Mouse (Mus musculus): ENCODE measurements around the gene Slc22a19. TPM values are rescaled to one million over a fixed set of nuclear protein-coding genes. Genes with fewer than 3 reads are reported as not detected.

Slc22a19 gene
- polyA plus RNA-seq, 1 experiment = not detected

DNA sequence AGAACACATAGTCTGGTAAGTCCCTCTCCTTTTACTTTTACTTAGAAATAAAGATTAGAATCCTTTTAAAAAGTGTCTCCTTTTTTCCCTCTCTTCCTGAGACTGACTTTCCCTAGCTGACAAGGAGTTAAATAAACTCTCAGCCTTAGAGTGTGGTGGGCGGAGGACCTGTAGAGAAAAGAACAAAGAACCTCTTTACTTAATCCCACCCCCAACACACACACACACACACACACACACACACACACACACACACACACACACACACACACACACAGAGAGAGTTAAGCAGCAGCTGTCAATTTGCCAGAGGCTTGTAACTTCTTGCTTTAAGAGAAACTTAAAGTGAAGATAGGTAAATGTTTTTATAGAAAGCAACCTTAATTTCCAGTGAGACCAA is 39.1 kb downstream of the Slc22a19 start:
- H3K4me3 ChIP-seq = no peak overlapping the region
- TF ChIP-seq USF1 (IDR thresholded peaks at IDR 0.05; ENCODE audit: low read depth) (no peak), POLR2AphosphoS2 (IDR thresholded peaks at IDR 0.05; ENCODE audit: insufficient read length, low read depth) (no peak), TCF12 (IDR thresholded peaks at IDR 0.05; ENCODE audit: insufficient read depth, poor library complexity, severe bottlenecking) (no peak), CEBPB (IDR thresholded peaks at IDR 0.05; ENCODE audit: insufficient read depth, poor library complexity, severe bottlenecking) (no peak), POLR2A (IDR thresholded peaks at IDR 0.05; ENCODE audit: insufficient read length, low read depth) (no peak), TCF3 (IDR thresholded peaks at IDR 0.05; ENCODE audit: insufficient read length, low read depth) (no peak), MYOD1 (IDR thresholded peaks at IDR 0.05; ENCODE audit: control insufficient read depth in 1 of 3, insufficient read length in 2 of 3, low read depth in 2 of 3) (no peak)
- H3K79me2 ChIP-seq (ENCODE audit: control insufficient read depth, insufficient read depth) = no peaks in the 10 kb centered on the region
- H3K36me3 ChIP-seq (ENCODE audit: control insufficient read depth, insufficient read depth) = no peaks in the 10 kb centered on the region
- no peak overlapping the region for H3K4me2 ChIP-seq (ENCODE audit: low read depth)
- H3ac ChIP-seq (ENCODE audit: control insufficient read depth, insufficient read length) = no peak overlapping the region
- H3K27me3 ChIP-seq (ENCODE audit: control insufficient read depth, insufficient read depth, insufficient read length) = no peaks in the 10 kb centered on the region

DNA sequence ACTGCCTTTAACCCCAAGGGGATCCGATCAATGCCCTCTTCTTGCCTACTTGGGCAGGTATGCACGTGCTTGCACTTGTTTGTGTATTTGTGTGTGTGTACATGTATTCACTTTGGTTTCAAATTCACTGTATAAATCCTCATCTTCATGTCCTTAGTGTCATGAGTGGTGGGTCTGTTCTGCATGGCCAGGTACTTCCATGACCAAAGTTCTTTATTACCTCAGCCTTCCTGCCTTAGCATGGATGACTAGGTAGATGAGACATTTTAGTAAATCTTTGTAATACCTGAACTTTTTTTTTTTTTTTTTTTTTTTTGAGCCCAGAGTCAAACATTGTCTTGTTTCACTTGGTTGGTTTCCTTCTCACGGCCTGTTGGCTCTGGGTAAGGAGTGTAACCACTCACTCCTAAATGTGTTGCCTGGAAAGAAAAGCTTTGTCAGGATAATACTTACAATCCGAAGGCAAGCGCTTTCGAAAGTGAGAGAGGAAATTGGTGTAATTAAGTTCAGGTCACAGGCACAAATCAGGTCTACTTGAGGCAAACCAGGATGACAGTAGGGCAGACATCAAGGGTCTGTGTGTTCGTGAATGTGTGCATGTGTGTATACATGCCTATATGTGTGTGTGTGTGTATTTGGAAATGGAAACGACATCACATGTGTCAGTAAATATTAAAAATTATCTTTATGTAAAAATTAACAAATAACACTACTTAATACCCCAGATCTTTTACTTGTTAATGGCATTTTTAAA is 62.0 kb downstream of the Slc22a19 start:
- Histone ChIP-seq H3K4me3 (no peak overlapping the region), H3K36me3 (ENCODE audit: control insufficient read depth, insufficient read depth) (no peaks in the 10 kb centered on the region), H3K27me3 (ENCODE audit: control insufficient read depth, insufficient read depth, insufficient read length) (peaks cover 11% of the 10 kb centered on the region), H3K4me2 (ENCODE audit: low read depth) (no peak overlapping the region), H3K79me2 (ENCODE audit: control insufficient read depth, insufficient read depth) (no peaks in the 10 kb centered on the region), H3ac (ENCODE audit: control insufficient read depth, insufficient read length) (no peak overlapping the region)
- TF ChIP-seq TCF3 (IDR thresholded peaks at IDR 0.05; ENCODE audit: insufficient read length, low read depth) = no peak
- TF ChIP-seq USF1 (IDR thresholded peaks at IDR 0.05; ENCODE audit: low read depth) = no peak
- no peak for TF ChIP-seq SRF (IDR thresholded peaks at IDR 0.05; ENCODE audit: control insufficient read depth, insufficient read length, low read depth)
- TF ChIP-seq MYOD1 (IDR thresholded peaks at IDR 0.05; ENCODE audit: control insufficient read depth in 1 of 3, insufficient read length in 2 of 3, low read depth in 2 of 3) = no peak
- TF ChIP-seq MYOG (IDR thresholded peaks at IDR 0.05; ENCODE audit: control insufficient read depth in 1 of 3, insufficient read depth in 1 of 3, insufficient read length in 2 of 3, low read depth in 2 of 3) = no peak

DNA sequence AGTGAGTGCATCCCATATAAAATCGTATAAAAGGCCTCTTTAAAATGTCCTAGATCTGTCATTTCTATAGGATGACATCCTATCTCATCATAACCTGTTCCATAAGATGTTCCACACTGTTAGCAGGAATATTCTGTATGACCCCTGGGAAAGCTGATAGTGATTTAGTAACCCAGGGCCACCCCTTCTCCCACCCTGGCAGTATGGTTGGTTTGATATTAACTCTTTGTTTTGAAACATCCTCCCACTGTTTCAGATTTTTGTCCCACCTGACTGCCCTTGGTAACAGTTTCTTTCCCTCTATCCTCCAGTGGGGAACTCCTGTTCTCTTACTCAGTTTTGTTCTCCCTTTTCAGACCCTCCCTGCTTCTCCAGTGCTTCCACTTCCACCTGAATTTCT is 77.3 kb downstream of the Slc22a19 start:
- peaks cover 3% of the 10 kb centered on the region for H3K27me3 ChIP-seq (ENCODE audit: control insufficient read depth, insufficient read depth, insufficient read length)
- no peak overlapping the region for H3ac ChIP-seq (ENCODE audit: control insufficient read depth, insufficient read length)
- no peak overlapping the region for H3K4me3 ChIP-seq
- TF ChIP-seq SRF (IDR thresholded peaks at IDR 0.05; ENCODE audit: control insufficient read depth, insufficient read length, low read depth) (no peak), POLR2AphosphoS2 (IDR thresholded peaks at IDR 0.05; ENCODE audit: insufficient read length, low read depth) (no peak), TCF12 (IDR thresholded peaks at IDR 0.05; ENCODE audit: insufficient read depth, poor library complexity, severe bottlenecking) (no peak), REST (IDR thresholded peaks at IDR 0.05; ENCODE audit: insufficient read depth, insufficient read length) (no peak), MYOD1 (IDR thresholded peaks at IDR 0.05; ENCODE audit: control insufficient read depth in 1 of 3, insufficient read length in 2 of 3, low read depth in 2 of 3) (no peak), E2F4 (IDR thresholded peaks at IDR 0.05; ENCODE audit: insufficient read depth) (no peak), POLR2A (IDR thresholded peaks at IDR 0.05; ENCODE audit: insufficient read length, low read depth) (no peak), CEBPB (IDR thresholded peaks at IDR 0.05; ENCODE audit: insufficient read depth, poor library complexity, severe bottlenecking) (no peak), MYOG (IDR thresholded peaks at IDR 0.05; ENCODE audit: control insufficient read depth in 1 of 3, insufficient read depth in 1 of 3, insufficient read length in 2 of 3, low read depth in 2 of 3) (no peak), MAX (IDR thresholded peaks at IDR 0.05; ENCODE audit: low read depth) (no peak), USF1 (IDR thresholded peaks at IDR 0.05; ENCODE audit: low read depth) (no peak), TCF3 (IDR thresholded peaks at IDR 0.05; ENCODE audit: insufficient read length, low read depth) (no peak)
- H3K36me3 ChIP-seq (ENCODE audit: control insufficient read depth, insufficient read depth) = no peaks in the 10 kb centered on the region
- no peaks in the 10 kb centered on the region for H3K79me2 ChIP-seq (ENCODE audit: control insufficient read depth, insufficient read depth)
- H3K4me2 ChIP-seq (ENCODE audit: low read depth) = no peak overlapping the region

DNA sequence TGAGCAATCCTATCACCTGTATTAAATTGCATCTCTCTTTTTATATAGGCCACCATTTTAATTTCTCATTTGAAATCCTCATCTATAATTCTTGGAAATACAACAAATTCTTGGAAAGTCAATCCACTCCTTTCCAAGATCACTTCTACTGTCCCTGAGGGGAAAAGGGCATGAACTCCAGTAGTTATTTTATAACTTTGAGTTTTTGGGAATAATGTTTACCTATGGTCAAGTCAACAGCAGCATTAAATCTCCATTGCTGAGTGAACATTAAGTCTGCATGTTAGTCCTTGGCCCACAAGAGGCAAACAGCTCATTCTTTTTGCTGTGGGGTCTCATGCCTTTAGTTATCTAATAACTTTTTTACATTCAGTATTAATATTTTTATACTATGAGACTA is 78.1 kb downstream of the Slc22a19 start:
- H3K27me3 ChIP-seq (ENCODE audit: control insufficient read depth, insufficient read depth, insufficient read length) = peaks cover 3% of the 10 kb centered on the region

More for the DNA sequence above, 78.1 kb downstream of the Slc22a19 start:
- no peak for TF ChIP-seq TCF3 (IDR thresholded peaks at IDR 0.05; ENCODE audit: insufficient read length, low read depth)
- TF ChIP-seq REST (IDR thresholded peaks at IDR 0.05; ENCODE audit: insufficient read depth, insufficient read length) = no peak
- no peak for TF ChIP-seq E2F4 (IDR thresholded peaks at IDR 0.05; ENCODE audit: insufficient read depth)
- no peak for TF ChIP-seq CEBPB (IDR thresholded peaks at IDR 0.05; ENCODE audit: insufficient read depth, poor library complexity, severe bottlenecking)
- TF ChIP-seq POLR2AphosphoS2 (IDR thresholded peaks at IDR 0.05; ENCODE audit: insufficient read length, low read depth) = no peak
- no peak for TF ChIP-seq MAX (IDR thresholded peaks at IDR 0.05; ENCODE audit: low read depth)
- no peak for TF ChIP-seq POLR2A (IDR thresholded peaks at IDR 0.05; ENCODE audit: insufficient read length, low read depth)
- TF ChIP-seq TCF12 (IDR thresholded peaks at IDR 0.05; ENCODE audit: insufficient read depth, poor library complexity, severe bottlenecking) = no peak
- no peak for TF ChIP-seq MYOG (IDR thresholded peaks at IDR 0.05; ENCODE audit: control insufficient read depth in 1 of 3, insufficient read depth in 1 of 3, insufficient read length in 2 of 3, low read depth in 2 of 3)
- TF ChIP-seq SRF (IDR thresholded peaks at IDR 0.05; ENCODE audit: control insufficient read depth, insufficient read length, low read depth) = no peak
- Histone ChIP-seq H3K79me2 (ENCODE audit: control insufficient read depth, insufficient read depth) (no peaks in the 10 kb centered on the region), H3K4me2 (ENCODE audit: low read depth) (no peak overlapping the region), H3ac (ENCODE audit: control insufficient read depth, insufficient read length) (no peak overlapping the region), H3K4me3 (no peak overlapping the region), H3K36me3 (ENCODE audit: control insufficient read depth, insufficient read depth) (no peaks in the 10 kb centered on the region)

Other genes with a start within 250 kb of the Slc22a19 start
- 65.7 TPM for gene Rtn3, start 228.0 kb downstream of the Slc22a19 start, polyA plus RNA-seq (2012; fragmentation: generic; extraction: Trizol)
- gene Atl3, start 217.3 kb downstream of the Slc22a19 start, polyA plus RNA-seq (2012; fragmentation: generic; extraction: Trizol) = 14.4 TPM
- 64.5 TPM for gene Pla2g16, start 153.9 kb downstream of the Slc22a19 start, polyA plus RNA-seq (2012; fragmentation: generic; extraction: Trizol)
- 0.31 TPM for gene Lgals12, start 104.1 kb downstream of the Slc22a19 start, polyA plus RNA-seq (2012; fragmentation: generic; extraction: Trizol)
- 0.05 TPM for gene Hrasls5, start 98.8 kb downstream of the Slc22a19 start, polyA plus RNA-seq (2012; fragmentation: generic; extraction: Trizol)
- not detected for gene Slc22a26, start 91.4 kb upstream of the Slc22a19 start, polyA plus RNA-seq (2012; fragmentation: generic; extraction: Trizol)